Mouse (Mus musculus): ENCODE data around the gene Bcl7a.

Bcl7a gene

GRCm38 (mm10) chr5:123333566-123333965 is 10.1 kb upstream of the Bcl7a start:
- DNase-seq (ENCODE audit: low spot score): no peak

GRCm38 (mm10) chr5:123336205-123336961 is 7.3 kb upstream of the Bcl7a start:
- no peak for DNase-seq (ENCODE audit: low spot score)

DNA sequence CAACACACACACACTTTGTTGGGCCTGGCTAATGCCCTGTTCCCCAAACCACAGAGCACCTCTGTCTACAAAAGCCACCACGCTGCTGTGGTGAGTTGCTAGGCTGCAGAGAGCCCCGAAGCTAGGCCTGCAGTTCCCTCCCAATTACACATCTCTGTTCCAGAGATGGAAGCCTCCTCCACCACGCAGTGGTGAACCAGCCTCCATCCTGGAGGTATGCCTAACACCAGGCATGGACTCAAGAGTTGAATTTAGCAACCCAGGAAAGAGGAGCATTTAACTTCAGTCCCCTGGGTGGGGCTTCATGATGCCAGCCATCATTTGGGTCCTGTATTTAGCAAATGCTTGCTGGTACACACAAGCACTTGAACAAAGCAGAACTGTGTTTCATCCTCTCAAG is 5.2 kb upstream of the Bcl7a start:
- DNase-seq (ENCODE audit: low spot score): no peak

GRCm38 (mm10) chr5:123344628-123344962 is 961 bp downstream of the Bcl7a start:
- no peak for DNase-seq (ENCODE audit: low spot score)

DNA sequence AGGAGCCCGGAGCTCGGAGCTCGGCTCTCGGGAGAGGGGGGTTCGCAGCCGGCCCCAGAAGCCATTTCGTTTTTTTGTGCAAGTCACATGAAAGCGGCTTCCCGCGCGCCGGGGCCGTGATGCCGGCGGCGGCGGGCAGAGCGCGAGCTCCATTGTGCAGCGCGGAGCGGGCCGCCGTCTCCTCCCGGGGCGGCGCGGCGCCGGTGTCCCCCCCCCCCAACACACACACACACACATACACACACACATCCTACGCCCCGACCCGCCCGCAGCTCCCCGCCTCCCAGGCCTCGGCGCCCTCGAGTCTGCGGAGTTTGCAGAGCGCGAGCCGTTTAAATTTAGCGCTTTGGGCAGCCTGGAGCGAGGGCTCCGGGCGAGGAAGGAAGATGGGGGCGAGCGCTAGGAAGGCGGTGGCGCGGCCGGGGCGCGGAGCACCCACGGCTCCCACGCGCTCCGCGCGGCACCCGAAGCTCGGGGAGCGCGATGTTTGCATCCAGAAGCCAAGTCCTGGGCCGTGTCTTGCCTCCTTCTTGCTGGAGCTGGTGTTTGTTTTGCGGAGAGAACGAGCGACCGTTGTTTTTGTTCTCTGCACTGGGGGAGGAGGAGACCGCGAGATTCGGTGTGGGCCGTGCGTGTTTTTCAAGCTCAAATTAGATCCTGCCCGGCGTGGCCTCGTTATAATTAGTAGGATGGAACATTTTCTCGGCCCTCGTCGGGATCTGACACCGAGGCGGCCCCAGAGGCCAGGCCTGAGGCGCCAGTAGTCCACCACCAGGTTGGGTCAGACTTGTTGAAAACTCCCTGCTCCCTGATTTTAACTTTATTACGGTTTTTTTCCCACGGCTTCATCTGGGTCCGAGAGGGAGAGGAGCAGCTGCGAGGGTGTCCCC is 1.6 kb downstream of the Bcl7a start:
- DNase-seq (ENCODE audit: low spot score): peak; percentile 63

DNA sequence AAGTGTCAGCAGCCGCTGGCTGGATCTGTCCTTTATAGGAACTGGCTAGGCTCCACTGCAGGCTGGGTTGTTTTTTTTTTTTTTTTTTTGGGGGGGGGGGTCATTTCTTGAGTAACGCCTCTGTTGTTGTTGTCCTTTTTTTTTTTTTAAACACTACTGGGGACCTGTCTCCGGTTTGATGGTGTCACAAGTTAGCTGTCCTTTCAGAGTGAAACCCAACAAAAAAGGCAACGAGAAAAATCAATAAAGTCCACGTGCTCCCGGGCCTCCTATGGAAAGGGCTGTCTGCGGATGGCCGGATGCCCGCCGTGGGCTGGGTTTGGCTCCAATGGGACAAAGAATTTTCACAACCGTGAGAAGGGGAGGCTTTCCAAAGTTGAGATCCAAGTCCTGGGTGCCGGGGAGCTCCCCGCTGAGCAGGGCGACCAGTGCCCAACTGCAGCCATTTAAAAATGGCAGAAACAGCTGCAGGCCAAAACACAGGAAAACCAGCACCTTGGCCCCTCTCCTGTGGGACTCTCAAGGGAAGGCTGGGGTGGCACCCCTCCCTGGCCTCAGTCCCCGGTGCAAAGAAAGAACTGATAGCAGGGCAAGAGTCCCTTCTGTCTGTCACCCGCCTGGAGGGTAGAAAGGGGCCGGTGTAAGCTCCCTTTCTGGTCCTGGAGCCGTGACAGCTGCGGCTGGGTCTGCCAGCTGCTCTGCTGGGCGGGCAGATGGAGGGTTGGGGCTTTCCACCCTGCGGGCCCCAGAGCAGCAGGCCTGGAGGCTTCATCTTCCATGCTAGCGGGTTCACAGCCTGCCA is 2.4 kb downstream of the Bcl7a start:
- peak; percentile 65 for DNase-seq (ENCODE audit: low spot score)

GRCm38 (mm10) chr5:123346701-123347270 is 3.2 kb downstream of the Bcl7a start:
- DNase-seq (ENCODE audit: low spot score): no peak

DNA sequence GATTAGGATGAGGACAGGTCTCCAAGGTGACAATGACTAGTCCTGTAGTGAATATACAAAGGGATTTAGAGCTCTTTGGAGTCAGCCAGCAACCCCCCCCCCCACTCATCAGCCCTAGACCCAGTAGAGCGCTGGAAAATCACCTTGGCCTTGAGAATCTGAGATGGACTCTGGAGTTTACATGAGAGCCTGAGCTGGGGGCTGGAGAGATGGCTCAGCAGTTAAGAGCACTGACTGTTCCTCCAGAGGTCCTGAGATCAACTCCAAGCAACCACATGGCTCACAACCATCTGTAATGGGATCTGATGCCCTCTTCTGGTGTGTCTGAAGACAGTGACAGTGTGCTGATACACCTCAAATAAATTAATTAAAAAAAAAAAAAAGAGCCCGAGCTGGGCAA is 4.4 kb downstream of the Bcl7a start:
- no peak for DNase-seq (ENCODE audit: low spot score)

- peak; percentile 62 for DNase-seq (ENCODE audit: low spot score)
Observed at GRCm38 (mm10) chr5:123350386-123350785, 6.8 kb downstream of the Bcl7a start.

DNA sequence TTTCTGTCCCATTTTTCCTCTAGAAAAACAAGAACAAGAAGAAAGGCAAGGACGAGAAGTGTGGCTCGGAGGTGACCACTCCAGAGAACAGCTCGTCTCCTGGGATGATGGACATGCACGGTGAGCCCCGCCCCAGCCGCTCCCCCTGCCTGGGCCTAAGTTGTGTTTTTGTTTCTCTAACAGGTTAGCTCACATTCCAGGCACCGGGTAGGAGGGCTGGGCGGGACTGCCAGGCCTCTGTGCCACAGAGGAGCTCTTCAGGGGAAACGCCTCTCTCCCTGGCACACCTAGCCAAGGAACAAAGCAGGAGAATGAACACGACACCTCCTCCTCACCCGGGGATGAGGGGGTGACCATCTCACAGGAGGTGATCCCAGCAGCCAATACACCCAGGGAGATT is 12.3 kb downstream of the Bcl7a start:
- DNase-seq (ENCODE audit: low spot score): peak; percentile 25

- no peak for DNase-seq (ENCODE audit: low spot score)
Observed at GRCm38 (mm10) chr5:123357253-123357652, 13.6 kb downstream of the Bcl7a start.

DNA sequence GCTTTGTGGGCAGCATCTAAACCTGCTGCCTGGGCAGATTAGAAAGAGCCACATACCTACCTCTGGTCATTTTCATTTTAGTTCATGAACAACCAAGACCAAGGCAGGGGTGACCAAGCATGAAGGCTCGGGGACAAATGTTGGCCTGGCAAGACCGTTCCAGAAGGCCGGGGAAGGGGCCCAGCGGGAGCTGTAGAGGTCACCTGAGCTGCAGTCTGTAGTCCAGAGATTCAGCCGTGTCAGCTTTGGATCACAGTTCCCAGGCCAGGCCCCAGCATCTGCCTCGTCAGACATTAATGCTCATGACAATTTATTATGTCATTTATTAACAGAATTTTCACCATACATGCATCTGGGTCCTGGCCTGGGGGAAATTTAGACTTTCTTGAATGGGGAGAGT is 15.8 kb downstream of the Bcl7a start:
- no peak for DNase-seq (ENCODE audit: low spot score)

- DNase-seq (ENCODE audit: low spot score): no peak
Observed at GRCm38 (mm10) chr5:123362911-123363310, 19.3 kb downstream of the Bcl7a start.

GRCm38 (mm10) chr5:123364302-123364971 is 20.8 kb downstream of the Bcl7a start:
- DNase-seq (ENCODE audit: low spot score): no peak

- peak; percentile 78 for DNase-seq (ENCODE audit: low spot score)
Observed at GRCm38 (mm10) chr5:123368869-123369488, 25.3 kb downstream of the Bcl7a start.

- DNase-seq (ENCODE audit: low spot score): no peak
Observed at GRCm38 (mm10) chr5:123370049-123370448, 26.4 kb downstream of the Bcl7a start.

DNA sequence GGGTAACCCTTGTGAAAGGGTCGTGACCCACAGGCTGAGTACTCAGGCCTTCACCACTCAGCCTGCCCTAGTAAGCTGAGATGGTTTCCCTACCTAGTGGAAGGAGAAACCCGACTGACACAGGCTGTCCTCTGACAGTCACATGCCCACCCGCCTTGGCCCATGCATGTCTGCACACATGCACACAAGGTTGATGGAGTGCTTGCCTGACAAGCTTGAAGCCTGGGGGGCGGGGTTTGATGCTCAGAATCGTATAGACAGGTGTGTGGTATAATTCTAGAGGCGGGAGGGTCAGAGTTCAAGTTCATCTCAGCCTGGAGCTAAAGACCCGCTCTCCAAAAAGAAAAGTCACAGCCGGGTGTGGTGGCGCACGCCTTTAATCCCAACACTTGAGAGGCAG is 31.6 kb downstream of the Bcl7a start:
- DNase-seq (ENCODE audit: low spot score): no peak

DNA sequence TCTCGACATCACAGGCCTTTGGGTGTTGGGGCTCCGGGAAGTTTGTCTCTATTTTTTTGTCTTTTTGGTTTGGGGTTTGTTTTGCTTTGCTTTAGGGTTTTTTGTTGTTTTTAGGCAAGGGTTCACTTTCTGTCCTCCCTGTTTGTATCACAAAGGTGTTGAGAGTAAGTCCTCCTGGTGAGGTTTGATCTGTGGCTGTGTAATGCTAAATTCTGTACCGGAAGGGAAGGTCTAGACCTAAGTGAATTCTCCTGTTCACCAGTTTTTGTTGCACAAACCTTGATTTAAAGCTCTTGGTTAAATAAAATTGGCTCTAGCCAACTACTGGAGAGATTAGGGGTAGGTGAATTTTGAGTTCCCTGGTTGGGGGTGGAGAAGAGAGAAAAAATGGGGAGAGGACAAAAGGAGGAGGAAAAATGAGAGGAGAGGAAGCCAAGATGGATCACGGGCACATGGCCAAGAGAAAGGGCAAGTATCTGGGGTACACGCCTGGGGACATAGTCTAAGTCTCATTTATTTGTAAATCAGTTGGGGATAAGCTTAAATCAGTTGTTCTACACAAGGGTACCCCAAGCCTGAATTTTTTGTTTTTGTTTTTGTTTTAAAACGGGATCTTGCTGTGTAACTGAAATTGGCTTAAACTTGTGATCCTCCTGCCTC is 32.3 kb downstream of the Bcl7a start:
- DNase-seq (ENCODE audit: low spot score): no peak

GRCm38 (mm10) chr5:123376569-123376968 is 32.9 kb downstream of the Bcl7a start:
- no peak for DNase-seq (ENCODE audit: low spot score)

DNA sequence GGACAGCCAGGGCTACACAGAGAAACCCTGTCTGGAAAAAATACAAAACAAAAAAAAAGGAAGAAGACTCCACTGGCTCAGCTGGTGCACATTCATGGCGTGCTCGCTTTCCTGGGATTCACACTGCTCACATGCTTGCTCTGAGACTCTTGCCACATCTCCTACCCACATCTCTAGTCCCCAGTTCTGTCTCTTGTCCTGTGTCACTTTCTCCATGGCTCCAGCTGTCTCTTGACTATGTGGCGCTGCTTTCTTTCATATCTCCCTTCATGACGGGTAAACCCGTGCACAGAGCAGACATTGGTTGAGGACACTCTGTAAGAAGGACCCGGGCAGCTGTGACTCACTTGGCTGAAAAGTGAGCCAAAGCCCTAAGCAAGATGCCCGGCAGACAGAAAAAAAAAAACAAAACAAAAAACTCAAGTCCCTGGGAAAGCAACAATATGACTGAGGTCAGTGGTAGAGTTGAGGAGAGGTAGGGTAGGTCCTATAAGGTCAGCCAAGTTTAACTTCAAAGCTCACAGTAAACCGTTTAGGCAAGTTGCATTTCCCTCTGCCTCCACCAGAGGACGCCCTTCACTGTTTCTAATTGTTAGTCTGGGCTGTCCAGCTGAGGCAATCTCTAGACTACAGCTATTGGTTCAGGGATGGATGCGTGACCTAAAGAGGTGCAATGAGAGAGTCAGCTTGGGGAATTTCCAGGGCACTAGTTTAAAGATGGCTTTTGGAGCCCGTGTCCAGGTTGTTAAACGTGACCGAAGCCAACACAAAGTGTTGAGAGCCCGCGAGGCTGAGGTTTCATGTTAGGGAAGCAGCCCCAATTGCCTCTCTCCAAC is 33.7 kb downstream of the Bcl7a start:
- DNase-seq (ENCODE audit: low spot score): peak; percentile 87
